Mouse (Mus musculus) left cerebral cortex, adult 8-10 months (tissue): ENCODE measurements around the gene Mageb5. TPM values are rescaled to one million over a fixed set of nuclear protein-coding genes. Genes with fewer than 3 reads are reported as not detected.
"Not testable (repeated sequence)": the region's sequence is repeated elsewhere in the genome, so short reads cannot be mapped to it uniquely, and the experiment has no call there.

ENCODE experiments used
- DNase-seq, 2 experiments: peaks; one replicate each; pipeline ENCODE4 v3.0.0; 2022; ENCODE audit warnings: low spot score in 2 of 2
- total RNA-seq, 4 experiments: library from RNA; stranded (reverse); gene quantifications; 2 replicates each; pipeline ENCODE4 v1.2.4; 2022

Gene Mageb5
- not detected for total RNA-seq

GRCm38 (mm10) chrX:91782918-91783317 lies at the start of gene Mageb5:
Gene Mageb5, minus strand, starts transcription at chrX:91783018.
- not testable (repeated sequence) for DNase-seq

GRCm38 (mm10) chrX:91759591-91760226 lies 23.1 kb downstream of the Mageb5 start:
- not testable (repeated sequence) for DNase-seq

Other genes with a start within 250 kb of the Mageb5 start
- gene 1700084M14Rik, start 207.1 kb downstream of the Mageb5 start, total RNA-seq, result not detected
- gene Gm14781, start 150.8 kb downstream of the Mageb5 start, total RNA-seq, result not detected
- not detected for gene Mageb1, start 233.3 kb upstream of the Mageb5 start, total RNA-seq